Mouse (Mus musculus): Measurements from ENCODE around the gene Trpm5. TPM values are rescaled to one million over a fixed set of nuclear protein-coding genes. Genes with fewer than 3 reads are reported as not detected.

Trpm5 gene
- polyA plus RNA-seq, 1 experiment from 2014 or later: 1.3 TPM

GRCm38 (mm10) chr7:143077351-143077750, 17.1 kb downstream of the Trpm5 start:
- Histone ChIP-seq H3K9ac (ENCODE audit: low read depth, low read length) (no peak overlapping the region), H3K27me3 (replicated peaks; ENCODE audit: control insufficient read depth, insufficient read depth, low read length) (no peaks in the 10 kb centered on the region), H3K36me3 (ENCODE audit: control insufficient read depth, insufficient read depth) (no peaks in the 10 kb centered on the region), H3K9me3 (ENCODE audit: control insufficient read depth) (no peaks in the 10 kb centered on the region), H3K27ac (ENCODE audit: low read depth, low read length) (no peak overlapping the region), H3K4me3 (ENCODE audit: low read depth, low read length) (no peak overlapping the region), H3K4me2 (replicated peaks; ENCODE audit: low read depth) (no peak overlapping the region), H3K4me1 (replicated peaks; ENCODE audit: control insufficient read depth, insufficient read depth, low read length) (no peaks in the 10 kb centered on the region)
- no peak for TF ChIP-seq CTCF (IDR thresholded peaks at IDR 0.05; ENCODE audit: low read depth)
- 89% methylated on average over 2 of the region's 2 CpGs for WGBS
- ATAC-seq: no peak

GRCm38 (mm10) chr7:143075394-143075793, 19.0 kb downstream of the Trpm5 start:
- TF ChIP-seq CTCF (IDR thresholded peaks at IDR 0.05; ENCODE audit: low read depth): no peak
- Histone ChIP-seq H3K27me3 (replicated peaks; ENCODE audit: control insufficient read depth, insufficient read depth, low read length) (no peaks in the 10 kb centered on the region), H3K9me3 (ENCODE audit: control insufficient read depth) (no peaks in the 10 kb centered on the region), H3K4me3 (ENCODE audit: low read depth, low read length) (no peak overlapping the region), H3K36me3 (ENCODE audit: control insufficient read depth, insufficient read depth) (no peaks in the 10 kb centered on the region; the same call in 1 of the 2 replicates), H3K4me1 (replicated peaks; ENCODE audit: control insufficient read depth, insufficient read depth, low read length) (no peaks in the 10 kb centered on the region), H3K9ac (ENCODE audit: low read depth, low read length) (no peak overlapping the region), H3K27ac (ENCODE audit: low read depth, low read length) (no peak overlapping the region), H3K4me2 (replicated peaks; ENCODE audit: low read depth) (no peak overlapping the region)
- 71% methylated on average over 5 of the region's 5 CpGs for WGBS
- no peak for ATAC-seq

DNA sequence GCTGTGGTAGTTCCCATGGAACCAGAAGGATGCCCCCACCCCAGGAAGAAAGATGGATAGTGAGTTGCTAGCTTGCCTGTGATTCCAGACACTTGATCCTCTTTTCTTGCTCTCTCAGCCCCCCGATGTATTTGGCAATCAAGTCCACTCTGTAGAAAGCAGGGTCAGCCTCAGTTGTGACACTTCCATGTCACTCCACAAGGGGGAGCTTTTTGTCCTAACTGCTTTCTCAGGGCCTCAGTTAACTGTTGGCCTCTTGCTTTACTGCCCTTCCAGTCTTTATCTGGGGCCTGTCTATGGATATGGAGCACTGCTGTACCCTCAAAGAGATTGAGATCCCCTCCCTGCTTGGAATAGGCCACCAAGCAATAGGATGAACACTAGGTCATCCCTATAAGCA, 21.4 kb downstream of the Trpm5 start:
- no peaks in the 10 kb centered on the region for H3K27me3 ChIP-seq (replicated peaks; ENCODE audit: control insufficient read depth, insufficient read depth, low read length)
- peaks cover 5% of the 10 kb centered on the region for H3K4me1 ChIP-seq (replicated peaks; ENCODE audit: control insufficient read depth, insufficient read depth, low read length)
- no peaks in the 10 kb centered on the region for H3K9me3 ChIP-seq (ENCODE audit: control insufficient read depth)
- ATAC-seq: no peak
- 68% methylated on average over 1 of the region's 1 CpGs for whole genome bisulfite sequencing
- H3K4me3 ChIP-seq (ENCODE audit: low read depth, low read length): no peak overlapping the region
- H3K27ac ChIP-seq (ENCODE audit: low read depth, low read length): no peak overlapping the region
- H3K4me2 ChIP-seq (replicated peaks; ENCODE audit: low read depth): no peak overlapping the region
- H3K36me3 ChIP-seq (ENCODE audit: control insufficient read depth, insufficient read depth): no peaks in the 10 kb centered on the region; the same call in 1 of the 2 replicates
- no peak overlapping the region for H3K9ac ChIP-seq (ENCODE audit: low read depth, low read length)
- TF ChIP-seq CTCF (IDR thresholded peaks at IDR 0.05; ENCODE audit: low read depth): peak; percentile 80

DNA sequence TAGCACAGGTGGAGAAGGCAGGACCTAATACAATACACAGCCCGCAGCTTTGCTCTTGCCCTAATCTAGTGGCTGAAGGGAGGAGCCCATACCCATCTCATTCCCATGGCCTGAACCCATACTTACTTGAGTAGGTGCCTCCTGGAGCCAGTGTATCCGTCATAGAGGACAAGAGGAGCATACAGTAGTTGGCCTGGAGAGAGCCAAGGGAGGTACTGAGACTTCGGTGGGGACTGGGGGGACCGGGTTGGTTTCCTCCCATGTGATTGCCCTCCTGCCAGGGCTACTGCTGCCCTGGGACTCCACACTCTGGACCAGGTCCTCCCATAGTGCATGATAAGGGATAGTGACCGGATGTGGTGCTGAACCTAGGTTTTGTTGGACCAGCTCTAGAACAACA, 21.8 kb downstream of the Trpm5 start:
- WGBS: 93% methylated on average over 5 of the region's 5 CpGs
- no peaks in the 10 kb centered on the region for H3K9me3 ChIP-seq (ENCODE audit: control insufficient read depth)
- no peak overlapping the region for H3K27ac ChIP-seq (ENCODE audit: low read depth, low read length)
- H3K27me3 ChIP-seq (replicated peaks; ENCODE audit: control insufficient read depth, insufficient read depth, low read length): no peaks in the 10 kb centered on the region
- ATAC-seq: no peak
- H3K4me3 ChIP-seq (ENCODE audit: low read depth, low read length): no peak overlapping the region
- H3K9ac ChIP-seq (ENCODE audit: low read depth, low read length): no peak overlapping the region
- H3K36me3 ChIP-seq (ENCODE audit: control insufficient read depth, insufficient read depth): peaks cover 4% of the 10 kb centered on the region; the same call in 1 of the 2 replicates
- TF ChIP-seq CTCF (IDR thresholded peaks at IDR 0.05; ENCODE audit: low read depth): no peak
- H3K4me1 ChIP-seq (replicated peaks; ENCODE audit: control insufficient read depth, insufficient read depth, low read length): peaks cover 5% of the 10 kb centered on the region
- no peak overlapping the region for H3K4me2 ChIP-seq (replicated peaks; ENCODE audit: low read depth)

- WGBS: 85% methylated on average over 10 of the region's 10 CpGs
- H3K9me3 ChIP-seq (ENCODE audit: control insufficient read depth): no peaks in the 10 kb centered on the region
- ATAC-seq: no peak
- H3K36me3 ChIP-seq (ENCODE audit: control insufficient read depth, insufficient read depth): peaks cover 23% of the 10 kb centered on the region
- peak overlapping the region; percentile 83 for H3K4me2 ChIP-seq (replicated peaks; ENCODE audit: low read depth)
- H3K9ac ChIP-seq (ENCODE audit: low read depth, low read length): peak overlapping the region; percentile 66; the same call in 1 of the 2 replicates
- no peaks in the 10 kb centered on the region for H3K27me3 ChIP-seq (replicated peaks; ENCODE audit: control insufficient read depth, insufficient read depth, low read length)
- no peak overlapping the region for H3K27ac ChIP-seq (ENCODE audit: low read depth, low read length)
- no peak for TF ChIP-seq CTCF (IDR thresholded peaks at IDR 0.05; ENCODE audit: low read depth)
- peak overlapping the region; percentile 69; the same call in 1 of the 2 replicates for H3K4me3 ChIP-seq (ENCODE audit: low read depth, low read length)
- peaks cover 5% of the 10 kb centered on the region for H3K4me1 ChIP-seq (replicated peaks; ENCODE audit: control insufficient read depth, insufficient read depth, low read length)
These were observed 23.9 kb downstream of the Trpm5 start for GRCm38 (mm10) chr7:143070506-143071070.

DNA sequence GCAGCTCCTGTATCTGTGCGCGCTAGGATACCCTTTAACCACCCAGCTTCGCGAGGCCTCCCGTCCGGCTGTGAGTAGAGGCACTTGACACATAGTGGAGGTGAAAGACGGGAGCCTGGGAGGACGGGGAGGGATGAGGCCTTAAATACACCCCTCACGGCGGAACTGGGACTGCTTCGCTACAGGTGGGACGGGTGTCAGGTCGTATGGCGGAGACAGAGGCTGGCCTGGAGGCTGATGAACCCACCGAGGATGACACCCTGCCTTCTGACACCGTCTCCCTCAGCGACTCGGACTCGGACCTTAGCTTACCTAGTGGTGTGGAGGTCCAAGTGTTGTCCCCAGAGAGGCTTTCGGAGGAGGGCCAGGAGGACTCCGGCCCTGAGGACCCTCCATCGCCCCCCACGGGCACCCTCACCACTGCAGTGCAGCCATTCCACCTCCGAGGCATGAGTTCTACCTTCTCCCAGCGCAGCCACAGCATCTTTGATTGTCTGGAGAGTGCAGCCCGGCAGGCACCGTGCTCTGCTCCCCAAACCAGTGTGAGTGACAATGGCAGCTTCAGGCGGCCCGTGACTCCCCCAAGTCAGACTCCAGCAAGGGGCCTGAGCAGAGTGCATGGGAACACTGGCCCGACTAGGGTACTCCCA, 24.6 kb downstream of the Trpm5 start:
- Histone ChIP-seq H3K4me1 (replicated peaks; ENCODE audit: control insufficient read depth, insufficient read depth, low read length) (peaks cover 5% of the 10 kb centered on the region), H3K27ac (ENCODE audit: low read depth, low read length) (peak overlapping the region; percentile 60), H3K4me3 (ENCODE audit: low read depth, low read length) (peak overlapping the region; percentile 69), H3K27me3 (replicated peaks; ENCODE audit: control insufficient read depth, insufficient read depth, low read length) (no peaks in the 10 kb centered on the region), H3K9me3 (ENCODE audit: control insufficient read depth) (no peaks in the 10 kb centered on the region), H3K36me3 (ENCODE audit: control insufficient read depth, insufficient read depth) (peaks cover 28% of the 10 kb centered on the region), H3K9ac (ENCODE audit: low read depth, low read length) (peak overlapping the region; percentile 66), H3K4me2 (replicated peaks; ENCODE audit: low read depth) (peak overlapping the region; percentile 83)
- ATAC-seq: no peak
- no peak for TF ChIP-seq CTCF (IDR thresholded peaks at IDR 0.05; ENCODE audit: low read depth)
- 9% methylated on average over 30 of the region's 30 CpGs for WGBS

Measured in intestine, postnatal 0 days (tissue).